Mouse (Mus musculus): Measurements from ENCODE around the gene Eif2ak4.
A peak's percentile ranks its signal among the peaks of the same experiment; 100 is the strongest.

Gene Eif2ak4

DNA sequence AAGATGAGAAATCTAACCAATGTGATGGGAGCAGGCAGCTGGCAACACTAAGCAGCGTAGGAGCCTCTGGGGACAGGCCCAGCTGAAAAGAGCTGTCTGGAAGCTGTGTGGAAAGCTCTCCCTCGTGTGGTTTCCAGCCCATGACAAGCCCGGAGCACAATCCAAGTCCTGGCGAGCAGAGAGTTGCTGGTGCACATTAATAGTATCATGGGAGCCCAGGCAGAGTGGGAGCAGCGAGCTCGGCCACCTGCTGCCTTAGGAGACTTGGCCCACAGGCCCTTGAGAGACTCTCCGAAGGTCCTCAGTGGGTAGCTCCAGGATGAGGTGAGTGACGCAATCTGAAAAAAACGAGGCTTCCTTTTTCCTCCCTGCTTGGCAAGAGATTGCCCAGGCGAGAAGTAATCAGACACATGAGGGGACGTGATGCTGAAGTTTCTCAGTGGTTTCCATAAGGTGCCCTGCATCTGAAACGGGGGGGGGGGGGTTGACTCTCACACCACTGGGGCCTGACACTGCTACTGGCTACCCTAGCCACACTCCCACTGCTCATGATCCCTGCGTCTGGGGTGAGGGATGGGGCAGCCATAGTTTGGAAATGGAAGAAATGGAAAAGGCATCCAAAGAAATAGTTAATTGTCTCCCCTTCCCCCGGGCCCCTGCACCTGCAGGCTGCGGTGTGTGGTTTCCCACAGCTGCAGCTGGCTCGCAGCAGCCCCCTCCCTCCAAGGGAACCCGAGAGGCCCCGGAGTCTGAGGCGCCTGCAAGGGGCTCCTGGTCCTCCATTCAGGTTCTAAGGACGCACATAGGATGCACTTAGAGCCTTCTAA lies 110.9 kb downstream of the Eif2ak4 start:
- peak in 1 of 2 experiments; percentile 50 for DNase-seq (ENCODE audit: inconsistent age in 2 of 2, low spot score in 1 of 2)

DNA sequence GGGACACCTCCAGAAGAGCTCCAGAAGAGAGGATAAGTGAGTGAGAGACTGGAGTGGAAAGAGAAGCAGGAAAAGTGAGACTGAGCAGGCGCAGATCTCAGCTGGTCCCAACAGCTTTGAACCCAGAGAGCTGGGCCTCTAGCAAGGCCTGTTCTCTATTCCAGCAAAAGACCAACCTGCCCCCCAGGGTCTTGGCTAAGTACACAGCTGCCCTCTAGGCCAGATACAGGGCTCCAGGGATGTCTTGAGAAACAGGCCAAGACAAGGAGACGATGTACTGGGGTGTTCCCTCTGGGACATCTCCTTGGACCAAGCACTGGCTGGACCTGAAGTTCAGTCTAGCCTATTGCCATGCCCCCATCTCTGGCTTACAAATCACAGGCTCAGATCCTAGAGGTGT lies 111.8 kb downstream of the Eif2ak4 start:
- DNase-seq (ENCODE audit: inconsistent age in 2 of 2, low spot score in 1 of 2), result no peak

DNA sequence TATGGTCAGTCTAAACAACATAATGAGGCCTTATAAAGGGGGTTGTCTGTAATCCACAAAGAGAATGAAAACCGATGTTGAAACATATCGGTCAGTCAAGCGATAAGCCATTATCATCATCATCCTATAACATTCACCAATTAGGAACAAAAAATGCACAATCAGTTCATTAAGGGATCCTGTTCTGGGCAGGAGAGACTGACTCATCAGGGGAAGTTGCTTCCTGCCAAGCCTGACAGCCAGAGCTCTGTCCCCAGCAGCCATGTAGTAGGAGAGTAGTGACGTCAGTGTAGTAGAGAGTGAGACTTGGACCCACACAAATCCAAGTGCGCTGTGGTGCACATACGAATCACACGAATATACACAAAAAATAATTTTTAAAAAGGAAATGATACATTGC lies 118.7 kb downstream of the Eif2ak4 start:
- DNase-seq (ENCODE audit: inconsistent age in 2 of 2, low spot score in 1 of 2), result no peak

DNA sequence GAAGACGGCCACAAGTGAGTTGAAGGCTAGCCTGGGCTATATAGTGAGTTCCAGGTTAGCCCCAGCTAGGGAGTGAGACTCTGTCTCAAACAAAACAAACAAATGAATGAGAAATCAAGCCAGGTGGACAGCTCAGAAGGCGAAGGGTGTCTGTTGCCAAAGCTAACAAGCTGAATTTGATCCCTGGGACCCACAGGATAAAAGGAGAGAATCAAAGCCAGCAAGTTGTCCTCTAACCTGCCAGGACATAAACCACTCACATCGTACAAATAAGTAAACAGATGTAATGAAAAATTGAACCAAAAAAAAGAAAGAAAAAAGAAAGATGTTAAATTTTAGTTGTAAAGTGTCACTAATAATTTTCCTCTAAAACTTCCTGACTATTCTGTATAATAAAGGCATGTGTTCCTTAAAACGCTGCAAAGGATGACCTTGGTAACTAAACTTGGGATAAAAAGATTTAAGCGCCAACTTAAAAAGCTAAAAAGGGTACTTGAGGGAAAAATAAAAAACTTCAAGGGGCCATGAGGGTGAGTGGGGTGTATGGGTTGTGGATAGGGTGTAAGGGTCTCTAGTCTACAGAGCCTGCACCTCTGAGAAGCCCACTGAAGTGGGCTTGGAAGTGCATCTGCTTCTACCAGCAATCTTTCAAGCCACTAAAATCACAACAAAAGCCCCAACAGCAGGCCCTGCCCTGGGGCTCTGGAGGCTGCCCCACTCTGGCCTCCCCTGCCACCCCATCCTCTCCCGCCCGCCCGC lies 121.4 kb downstream of the Eif2ak4 start:
- no peak for DNase-seq (ENCODE audit: inconsistent age in 2 of 2, low spot score in 1 of 2)

DNA sequence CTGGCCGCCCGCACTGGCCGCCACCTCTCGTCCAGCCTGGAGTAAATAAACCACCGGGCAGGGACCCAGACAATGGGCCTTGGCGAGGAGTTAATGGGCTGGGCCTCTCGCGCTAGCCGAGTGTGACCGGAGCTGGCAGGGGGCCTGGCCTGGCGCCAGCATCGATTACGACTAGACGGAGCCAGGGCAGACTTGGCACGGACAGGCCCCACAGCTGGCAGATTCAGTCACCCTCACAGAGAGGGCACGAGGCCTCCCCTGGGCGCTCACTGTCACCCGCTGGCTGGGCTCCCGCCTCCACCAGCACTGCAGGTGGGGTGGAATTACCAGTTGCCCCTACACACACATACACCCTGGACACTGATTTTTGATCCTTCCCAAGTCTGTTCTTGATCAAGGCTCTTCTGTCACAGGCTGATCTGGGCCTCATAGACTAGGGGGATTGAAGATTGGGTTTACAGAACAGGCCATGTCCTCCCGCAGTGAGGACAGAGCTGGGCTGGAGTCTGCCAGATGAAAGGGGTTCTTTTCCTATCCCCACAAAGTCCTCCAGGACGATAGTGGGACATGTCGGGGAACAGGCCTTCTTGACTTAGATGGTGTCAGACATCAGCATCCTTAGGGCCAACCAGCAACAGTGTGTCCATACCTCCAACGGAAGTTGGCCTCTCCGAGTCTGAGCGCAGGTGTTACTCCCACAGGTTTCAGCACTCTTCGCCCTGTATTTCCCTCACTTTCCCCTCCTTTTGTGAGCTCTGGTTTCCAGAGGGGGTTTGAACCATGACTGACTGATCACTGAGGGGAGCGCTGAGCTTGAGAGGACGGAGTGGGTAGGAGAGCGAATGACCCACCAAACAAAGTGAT lies 122.3 kb downstream of the Eif2ak4 start:
- peak; percentile 93 to 97 for DNase-seq (ENCODE audit: inconsistent age in 2 of 2, low spot score in 1 of 2)

DNA sequence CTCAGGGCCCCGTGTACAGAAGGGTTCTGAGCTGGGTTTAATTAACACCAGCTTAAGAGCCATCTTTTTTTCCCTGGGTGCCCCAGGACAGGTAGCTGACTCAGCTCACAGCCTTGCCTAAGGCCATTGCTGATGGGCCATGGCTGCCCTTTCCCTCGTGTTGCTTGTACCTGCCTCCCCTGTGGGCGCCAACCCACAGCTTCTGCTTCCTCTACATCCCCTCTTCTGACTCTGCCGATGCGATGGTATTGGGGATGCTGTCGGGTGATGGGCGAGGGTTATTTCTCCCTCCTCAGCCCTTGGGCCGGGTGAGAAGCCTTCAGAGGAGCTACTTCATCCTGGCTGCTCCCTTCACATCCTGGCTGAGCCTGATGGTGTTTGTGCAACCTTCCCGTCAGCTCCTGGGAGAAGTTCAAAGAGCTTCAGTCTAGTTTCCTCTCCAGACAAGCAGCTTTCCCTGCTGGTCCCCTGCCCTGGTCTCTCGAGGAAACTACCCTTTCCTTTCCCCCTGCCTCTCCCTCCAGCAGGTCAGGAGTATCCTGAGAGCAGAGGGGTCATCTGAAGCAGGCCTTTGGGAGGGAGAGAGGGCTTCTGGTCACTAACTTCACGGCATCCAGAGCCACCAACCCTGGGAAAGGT lies 123.5 kb downstream of the Eif2ak4 start:
- DNase-seq (ENCODE audit: inconsistent age in 2 of 2, low spot score in 1 of 2), result peak in 1 of 2 experiments; percentile 76

DNA sequence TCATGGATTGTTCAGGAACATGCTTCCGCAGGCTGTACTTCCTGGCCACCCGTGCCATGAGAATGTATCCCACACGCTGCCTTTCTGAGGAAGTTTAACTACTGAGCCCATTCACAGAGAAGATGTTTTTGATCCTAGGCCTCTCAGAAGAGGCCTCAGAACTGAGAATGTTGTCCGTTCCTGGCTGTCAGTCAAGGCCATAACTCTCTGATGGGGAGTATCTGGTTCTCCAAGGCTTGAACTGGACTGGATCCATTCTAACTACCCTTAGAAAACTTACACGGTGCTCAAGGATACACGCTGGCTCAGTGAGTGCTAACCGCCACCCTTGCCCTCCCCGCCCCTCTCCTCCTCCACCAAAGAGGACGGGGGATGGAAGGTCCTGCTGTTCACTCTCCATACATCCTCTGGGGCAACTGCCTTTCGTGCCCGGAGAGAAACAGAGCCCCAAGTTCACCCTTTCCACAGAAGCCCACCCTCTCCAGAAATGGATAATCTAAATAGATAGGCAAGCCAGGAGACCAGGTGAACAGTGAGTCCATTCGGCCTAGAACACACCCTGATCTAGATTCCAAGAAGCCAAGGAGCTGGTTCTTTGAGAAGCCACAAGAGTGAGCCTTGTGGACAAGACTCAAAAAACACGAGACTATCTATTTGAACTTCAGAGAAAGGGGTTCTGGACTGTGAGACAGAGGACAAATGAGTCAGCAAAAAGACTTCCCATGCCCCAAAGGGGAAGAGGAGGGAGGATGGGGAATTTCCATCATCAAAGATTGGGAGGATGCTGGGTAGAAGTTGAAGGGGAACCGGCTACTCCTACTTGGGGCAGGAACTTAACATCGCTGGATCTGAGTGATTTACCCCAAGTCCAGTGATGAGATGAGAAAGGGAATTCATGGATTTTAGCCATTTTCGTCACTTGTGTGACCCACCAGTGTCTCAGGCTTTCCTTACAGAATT lies 124.3 kb downstream of the Eif2ak4 start:
- DNase-seq (ENCODE audit: inconsistent age in 2 of 2, low spot score in 1 of 2), result peak in 1 of 2 experiments; percentile 59

DNA sequence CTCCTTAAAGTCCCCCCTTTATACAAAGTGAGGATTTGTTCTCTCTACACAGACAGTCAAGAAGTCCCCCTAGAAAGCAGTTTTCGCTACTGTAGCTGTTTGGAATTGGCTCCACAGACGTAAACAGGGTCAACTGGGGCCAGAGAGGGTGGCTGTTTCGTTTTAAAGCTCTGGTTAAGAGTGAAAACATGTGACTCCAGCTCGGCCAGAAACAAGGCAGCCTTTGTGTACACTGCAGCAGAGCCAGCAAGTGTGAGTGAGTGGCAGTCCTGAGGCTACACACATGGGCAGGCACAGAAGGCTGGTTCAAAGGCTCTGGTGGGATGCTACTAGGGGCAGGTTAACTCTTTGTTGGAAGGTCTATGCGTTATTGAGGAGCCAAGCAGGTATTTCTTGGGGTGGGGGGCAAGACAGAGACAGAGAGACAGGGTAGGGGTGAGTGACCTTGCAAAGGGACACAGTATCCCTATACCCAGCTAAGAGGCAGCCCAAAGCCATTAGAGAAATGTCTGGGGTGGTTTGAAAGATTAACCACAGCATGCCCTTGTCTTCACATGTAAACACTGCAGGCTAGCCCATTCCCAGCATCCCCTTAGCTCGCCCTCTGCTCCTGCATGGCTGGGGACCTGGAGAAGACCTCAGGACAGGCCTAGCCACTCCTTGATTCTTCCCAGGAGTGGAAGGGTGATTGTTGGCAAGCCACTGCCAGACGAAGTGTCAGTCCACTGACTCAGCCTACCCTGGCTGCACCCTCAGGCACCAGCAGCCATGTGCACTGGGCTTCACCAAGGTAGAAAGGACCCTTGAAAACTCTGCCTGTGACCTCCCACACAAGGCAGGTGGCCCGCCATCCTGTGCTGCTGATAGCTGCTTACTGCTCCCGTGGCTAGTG lies 131.9 kb downstream of the Eif2ak4 start:
- peak in 1 of 2 experiments; percentile 73 for DNase-seq (ENCODE audit: inconsistent age in 2 of 2, low spot score in 1 of 2)

DNA sequence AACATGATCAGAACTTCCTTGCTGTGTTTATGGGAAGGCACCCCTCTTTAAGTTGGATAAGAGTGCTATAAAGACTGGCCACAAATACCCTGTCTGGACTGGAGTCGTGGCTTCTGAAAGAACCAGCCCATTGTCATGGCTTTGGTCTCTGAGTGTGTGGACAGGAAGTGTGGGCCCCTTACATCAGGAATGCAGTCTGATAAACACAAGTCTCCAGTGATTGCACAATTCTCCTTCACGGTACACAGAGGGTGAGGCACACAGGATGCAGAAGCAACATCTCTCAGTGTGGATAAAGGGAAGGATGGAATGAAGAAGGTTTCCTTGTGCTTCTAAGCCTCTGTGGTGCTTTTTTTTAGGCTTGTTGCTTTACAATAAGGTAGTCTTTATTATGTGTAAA lies 133.8 kb downstream of the Eif2ak4 start:
- DNase-seq (ENCODE audit: inconsistent age in 2 of 2, low spot score in 1 of 2), result no peak

DNA sequence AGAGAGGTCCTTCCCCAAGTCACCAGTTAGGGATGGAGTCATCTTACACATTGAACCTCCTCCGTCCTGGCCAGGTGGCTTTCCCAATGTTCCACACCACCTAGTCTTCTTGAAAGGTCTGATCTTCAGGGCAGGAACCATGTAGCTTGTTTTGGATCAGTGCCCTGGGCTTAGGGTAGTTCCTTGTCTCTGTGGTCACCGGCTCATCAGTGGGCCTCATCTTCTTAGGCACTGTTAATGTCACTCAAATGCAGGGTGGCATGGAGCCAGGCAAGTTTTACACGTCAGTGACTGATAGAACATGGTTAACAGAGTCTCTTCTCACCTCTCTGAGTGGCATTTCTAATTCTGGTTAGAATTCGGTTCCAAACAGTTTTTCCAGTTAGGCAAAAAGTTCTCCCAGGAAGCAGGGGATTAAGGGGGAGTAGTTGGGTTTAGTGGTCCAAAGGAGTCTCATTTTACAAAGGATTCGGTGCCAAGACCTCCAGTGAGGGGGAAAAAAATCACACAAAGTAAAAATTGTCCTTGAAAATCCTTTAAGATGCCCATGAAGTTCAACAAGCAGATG lies 134.8 kb downstream of the Eif2ak4 start:
- DNase-seq (ENCODE audit: inconsistent age in 2 of 2, low spot score in 1 of 2), result no peak

DNA sequence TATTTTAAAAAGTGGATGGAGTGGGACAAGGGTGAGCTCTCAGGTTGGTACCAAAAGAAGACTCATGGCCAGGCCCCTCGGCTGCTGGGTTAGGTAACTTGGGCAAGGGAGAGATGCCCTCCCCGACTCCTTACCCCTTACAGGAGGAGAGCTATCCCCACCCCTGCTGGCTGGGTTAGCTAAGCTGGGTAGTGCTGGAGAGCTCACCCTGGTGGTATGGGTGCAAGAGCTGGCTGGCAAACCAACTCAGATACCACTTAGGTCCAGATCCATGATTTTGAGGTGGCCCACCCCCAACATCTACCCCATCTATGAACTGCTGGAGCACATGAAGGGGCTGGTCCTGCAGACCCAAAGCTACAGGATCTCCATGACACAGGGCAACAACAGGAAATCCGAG lies 136.4 kb downstream of the Eif2ak4 start:
- no peak for DNase-seq (ENCODE audit: inconsistent age in 2 of 2, low spot score in 1 of 2)

All from adrenal gland, adult (tissue).